32 mouse cellular contexts compared by ENCODE assay signal in the genomic region with DNA sequence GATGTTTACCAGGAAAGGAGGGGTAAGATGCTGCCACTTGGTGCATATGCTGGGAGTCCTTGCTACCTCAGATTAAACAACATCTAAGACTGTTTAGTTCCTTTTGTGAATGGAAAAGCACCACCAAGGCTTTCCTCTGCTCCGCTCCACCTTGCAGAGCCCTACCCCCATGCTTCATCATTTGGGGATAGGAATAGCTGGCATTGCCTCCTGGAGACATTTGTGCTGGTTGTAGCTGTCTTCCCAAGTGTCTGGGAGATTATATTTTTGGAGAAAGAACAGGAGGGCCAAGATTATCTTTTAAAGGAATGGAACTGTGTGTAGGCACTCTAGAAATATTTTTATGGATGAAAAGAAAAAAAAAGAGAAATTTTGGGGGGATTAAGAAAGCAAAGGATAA. TPM values are rescaled to one million over a fixed set of nuclear protein-coding genes. Genes with fewer than 3 reads are reported as not detected.
DNase-seq lines count a peak whose midpoint lies in the region; ATAC-seq and TF ChIP-seq lines count a peak whose summit lies in the region.
"Had no signal": no experiment of that assay in that cellular context is flagged by ENCODE, and none has a peak within 500 bp of the region (broad histone marks: within the 10 kb centered on the region; RNA-seq: fewer than 3 reads in every experiment).

No protein-coding gene starts in this region.

- TF ChIP-seq CTCF in left cerebral cortex, adult 2 months (IDR thresholded peaks at IDR 0.05): no peak

- no peak for DNase-seq in left cerebral cortex, adult 2 months (ENCODE audit: extremely low spot score in 1 of 2, low spot score in 2 of 2)
- DNase-seq in left cerebral cortex, adult 9 months (ENCODE audit: low spot score in 2 of 2): no peak
- DNase-seq in right cerebral cortex, adult 18-20 months: peak; percentile 47
- DNase-seq in right cerebral cortex, postnatal 10 days (ENCODE audit: low spot score in 2 of 2): no peak
- DNase-seq in telencephalon, adult 2 months (ENCODE audit: low read depth, low spot score): peak; percentile 63
- DNase-seq: adrenal gland, postnatal 14 days; gastrocnemius, adult 2 months; gastrocnemius, postnatal 36 days; heart, adult 18-20 months; heart, postnatal 10 days; kidney, adult 11 months; kidney, postnatal 14 days; liver; lung, adult 2 months; lung, postnatal 10 days; spleen, adult 18-20 months; thymus, adult 18-20 months; thymus, postnatal 25 days had no signal

- no peaks in the 10 kb centered on the region for H3K36me3 ChIP-seq in hindbrain, embryonic 15.5 days
- H3K36me3 ChIP-seq in hindbrain, embryonic 13.5 days: no peaks in the 10 kb centered on the region
- H3K36me3 ChIP-seq: embryonic facial prominence, embryonic 10.5 days; embryonic facial prominence, embryonic 15.5 days; forebrain, embryonic 12.5 days; heart, embryonic 13.5 days had no signal

- no peak overlapping the region for H3K27ac ChIP-seq in hindbrain, embryonic 15.5 days (replicated peaks)
- H3K27ac ChIP-seq in hindbrain, embryonic 13.5 days: no peak overlapping the region
- peak overlapping the region; percentile 81 for H3K27ac ChIP-seq in left cerebral cortex, adult 2 months
- H3K27ac ChIP-seq: embryonic facial prominence, embryonic 10.5 days; embryonic facial prominence, embryonic 15.5 days; forebrain, embryonic 12.5 days; gastrocnemius, adult 2 months; heart, embryonic 13.5 days; liver, embryonic 14.5 days; macrophage had no signal

- peak overlapping the region; percentile 92 for H3K4me2 ChIP-seq in hindbrain, embryonic 15.5 days
- H3K4me2 ChIP-seq in hindbrain, embryonic 13.5 days: no peak overlapping the region
- H3K4me2 ChIP-seq: embryonic facial prominence, embryonic 15.5 days; forebrain, embryonic 12.5 days; heart, embryonic 13.5 days had no signal

- H3K4me3 ChIP-seq in hindbrain, embryonic 15.5 days: no peak overlapping the region
- H3K4me3 ChIP-seq in hindbrain, embryonic 13.5 days: no peak overlapping the region
- H3K4me3 ChIP-seq in left cerebral cortex, adult 2 months: peak overlapping the region; percentile 73
- H3K4me3 ChIP-seq: embryonic facial prominence, embryonic 10.5 days; embryonic facial prominence, embryonic 15.5 days; forebrain, embryonic 12.5 days; gastrocnemius, adult 2 months; heart, embryonic 13.5 days had no signal

- WGBS in hindbrain, embryonic 15.5 days: 94% methylated on average over 1 of the region's 1 CpGs
- 91% methylated on average over 1 of the region's 1 CpGs for WGBS in hindbrain, embryonic 13.5 days

- no peak overlapping the region for H3K9ac ChIP-seq in hindbrain, embryonic 15.5 days
- H3K9ac ChIP-seq in hindbrain, embryonic 13.5 days: no peak overlapping the region
- H3K9ac ChIP-seq: embryonic facial prominence, embryonic 15.5 days; forebrain, embryonic 12.5 days; heart, embryonic 13.5 days; liver, embryonic 14.5 days had no signal

- H3K27me3 ChIP-seq in hindbrain, embryonic 15.5 days: no peaks in the 10 kb centered on the region
- peaks cover 17% of the 10 kb centered on the region for H3K27me3 ChIP-seq in hindbrain, embryonic 13.5 days

- H3K9me3 ChIP-seq in hindbrain, embryonic 15.5 days: no peaks in the 10 kb centered on the region
- H3K9me3 ChIP-seq in hindbrain, embryonic 13.5 days: no peaks in the 10 kb centered on the region
- H3K9me3 ChIP-seq: embryonic facial prominence, embryonic 10.5 days; embryonic facial prominence, embryonic 15.5 days; forebrain, embryonic 12.5 days; heart, embryonic 13.5 days had no signal

- intact Hi-C loops in left cerebral cortex, adult 2 months (cut with DNase I): loop anchor here (10.0 kb wide), 1 partner anchor 562 kb away; no protein-coding TSS in a partner anchor

- H3K4me1 ChIP-seq in hindbrain, embryonic 15.5 days (replicated peaks): peaks cover 23% of the 10 kb centered on the region
- peaks cover 19% of the 10 kb centered on the region for H3K4me1 ChIP-seq in hindbrain, embryonic 13.5 days (replicated peaks)

- ATAC-seq in hindbrain, embryonic 15.5 days (ENCODE audit: low FRiP score, low read depth): no peak
- ATAC-seq in hindbrain, embryonic 13.5 days (ENCODE audit: low FRiP score): no peak
- ATAC-seq: CD4-positive, CD25-positive, alpha-beta regulatory T cell, adult 4 months; inflammation-experienced regulatory T-cells, adult 6 months had no signal

RNA-seq across cellular contexts. Expression of a gene that starts 3.3 kb away (rescaled TPM):
- polyA plus RNA-seq in hindbrain, embryonic 15.5 days (2015; fragmentation: Nextera tagmentation; extraction: Ambion mirVana): 95.3 and 123 TPM in 2 replicates
- polyA plus RNA-seq in hindbrain, embryonic 13.5 days (2015; fragmentation: Nextera tagmentation; extraction: Ambion mirVana): 23.6 and 28.5 TPM in 2 replicates
- total RNA-seq in left cerebral cortex, adult 2 months (2021): 100 to 1,000 TPM; 637 to 675 TPM
- total RNA-seq: gastrocnemius, adult 2 months; gastrocnemius, postnatal 36 days; hematopoietic stem cell, adult 5-6 weeks; megakaryocyte-erythroid progenitor cell, adult 5-6 weeks; monocyte, adult 5-6 weeks; neutrophil, adult 5-6 weeks had no signal
- polyA plus RNA-seq: CD4-positive, CD25-positive, alpha-beta regulatory T cell, adult 4 months; inflammation-experienced regulatory T-cells, adult 6 months; macrophage had no signal

RNA-seq across cellular contexts. Expression of a gene that starts 22.8 kb away (rescaled TPM):
- 0.30 and 0.53 TPM in 2 replicates for polyA plus RNA-seq in hindbrain, embryonic 15.5 days (2015; fragmentation: Nextera tagmentation; extraction: Ambion mirVana)
- polyA plus RNA-seq in hindbrain, embryonic 13.5 days (2015; fragmentation: Nextera tagmentation; extraction: Ambion mirVana): 0.27 and 0.47 TPM in 2 replicates
- total RNA-seq in left cerebral cortex, adult 2 months (2021): 1 to 10 TPM; 2.1 to 2.9 TPM
- total RNA-seq: gastrocnemius, postnatal 36 days; heart, adult 18-20 months; heart, postnatal 10 days; hematopoietic stem cell, adult 5-6 weeks; megakaryocyte-erythroid progenitor cell, adult 5-6 weeks; monocyte, adult 5-6 weeks had no signal
- polyA plus RNA-seq: CD4-positive, CD25-positive, alpha-beta regulatory T cell, adult 4 months; inflammation-experienced regulatory T-cells, adult 6 months; liver, embryonic 14.5 days; lung, adult 2 months; macrophage had no signal

Comparison
In these comparisons a context has a peak if more than half of its experiments do, and no peak if none do; other contexts are left out.
1. DNase-seq: peak in right cerebral cortex, adult 18-20 months (single experiment) and telencephalon, adult 2 months (single experiment); none in left cerebral cortex, adult 2 months (0 of 2), left cerebral cortex, adult 9 months (0 of 2) and right cerebral cortex, postnatal 10 days (0 of 2).